Mouse (Mus musculus): ENCODE data around the gene Acap2. TPM values are rescaled to one million over a fixed set of nuclear protein-coding genes. Genes with fewer than 3 reads are reported as not detected.

Gene Acap2
- 10 to 100 TPM; 41.2 to 49.0 TPM for total RNA-seq (2021)
- long read RNA-seq, experiment 1, partial matches to known transcripts: 3 of 9 reads
- long read RNA-seq, experiment 1, other reads (novel, unspliced or antisense): 4 of 9 reads
- long read RNA-seq, experiment 2, partial matches to known transcripts: 0 of 3 reads
- long read RNA-seq, experiment 2, other reads (novel, unspliced or antisense): 0 of 3 reads

DNA sequence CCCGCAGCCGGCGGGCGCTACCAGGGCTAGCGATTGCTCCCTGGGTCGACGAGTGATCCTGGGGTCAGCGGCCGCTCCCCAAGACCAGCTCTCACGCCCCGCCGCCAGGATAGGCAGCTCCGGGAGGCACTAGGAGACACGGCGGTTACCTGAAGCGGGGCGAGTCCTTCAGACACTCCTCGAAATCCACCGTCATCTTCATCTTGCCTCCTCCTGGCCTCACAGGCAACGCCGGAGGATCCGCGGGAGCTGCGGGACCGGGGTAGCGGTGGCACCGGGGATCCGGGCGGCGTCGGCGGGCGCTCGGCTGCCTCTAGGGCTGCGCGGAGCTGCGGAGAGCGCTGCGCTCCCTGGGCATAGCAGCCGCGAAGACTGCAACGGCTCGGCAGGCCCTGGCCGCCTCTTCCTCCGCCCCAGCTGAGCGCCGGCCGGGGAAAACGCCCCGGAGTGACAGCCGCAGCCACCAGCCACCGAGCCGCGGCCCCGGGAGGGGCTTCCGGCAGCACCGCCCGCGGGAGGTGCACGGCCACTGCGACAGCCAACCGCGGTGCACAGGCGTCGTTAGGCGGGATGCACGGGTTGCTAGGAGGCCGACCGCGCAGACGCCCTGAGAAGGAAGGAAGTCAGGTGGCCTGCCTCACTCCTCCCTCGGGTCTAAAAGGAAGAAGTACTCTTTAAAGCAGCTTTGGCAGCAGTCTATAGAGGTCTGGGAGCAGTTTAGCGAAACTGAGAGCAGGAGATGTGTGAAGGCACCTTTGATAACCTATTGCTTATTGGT is at the start of gene Acap2:
TSS of gene Acap2 (minus strand) at position 456 of the 778 bp plus-strand sequence.
- peak; percentile 99 for DNase-seq

DNA sequence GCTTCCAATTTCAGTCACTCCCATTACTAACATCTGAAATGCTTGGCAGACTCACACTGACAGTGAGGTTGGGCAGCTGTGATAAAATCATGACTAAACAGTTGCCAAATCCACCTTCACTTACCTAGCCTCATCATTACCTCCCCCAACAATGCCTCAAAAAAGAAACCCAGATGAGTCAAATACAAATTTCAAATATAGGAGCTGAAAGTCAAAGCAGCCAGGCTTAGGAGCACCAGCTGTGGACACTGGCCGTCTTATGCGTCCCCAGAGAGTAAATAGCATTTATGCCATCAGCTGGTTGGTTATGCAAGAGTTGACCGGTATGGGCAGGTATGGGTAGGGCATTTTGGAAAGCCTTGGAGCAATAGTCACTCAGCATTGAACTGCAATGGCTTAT is 48.4 kb upstream of the Acap2 start:
- DNase-seq: no peak

DNA sequence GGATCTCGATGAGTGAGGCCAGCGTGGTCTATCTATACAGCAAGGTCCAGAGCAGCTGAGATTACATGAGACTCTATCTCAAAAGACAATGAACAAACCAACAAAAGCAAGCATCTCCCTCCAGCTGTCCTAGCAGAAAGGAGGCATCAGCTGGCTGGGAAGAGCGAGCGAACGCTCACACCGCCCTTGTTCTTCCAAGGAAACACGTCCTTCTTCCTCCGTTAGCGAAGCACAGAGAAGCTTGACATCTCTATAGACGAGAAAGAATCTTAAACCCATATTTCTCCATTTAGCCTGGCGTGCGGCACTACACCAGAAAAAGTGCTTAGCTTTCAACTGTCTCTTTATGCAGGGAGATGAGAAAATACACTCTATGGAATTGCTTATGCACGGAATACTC is 47.7 kb upstream of the Acap2 start:
- no peak for DNase-seq

DNA sequence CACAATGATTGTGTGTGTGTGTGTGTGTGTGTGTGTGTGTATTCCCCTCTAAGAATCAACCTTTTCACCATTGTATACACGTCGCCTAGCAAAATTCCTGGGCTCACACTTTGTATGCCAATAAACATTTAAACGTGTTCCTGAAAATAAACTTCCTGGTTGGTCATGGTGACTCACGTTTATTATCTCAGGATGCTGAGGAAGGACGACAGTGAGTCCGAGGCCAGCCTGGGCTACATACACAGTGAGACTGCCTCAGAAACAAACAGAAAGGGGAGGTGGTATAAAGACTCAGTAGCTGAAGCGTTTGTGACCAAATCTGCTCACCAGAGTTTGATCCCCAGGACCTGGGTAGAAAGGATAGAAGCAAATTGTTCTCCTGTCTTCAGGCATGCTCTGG is 46.4 kb upstream of the Acap2 start:
- DNase-seq: no peak

DNA sequence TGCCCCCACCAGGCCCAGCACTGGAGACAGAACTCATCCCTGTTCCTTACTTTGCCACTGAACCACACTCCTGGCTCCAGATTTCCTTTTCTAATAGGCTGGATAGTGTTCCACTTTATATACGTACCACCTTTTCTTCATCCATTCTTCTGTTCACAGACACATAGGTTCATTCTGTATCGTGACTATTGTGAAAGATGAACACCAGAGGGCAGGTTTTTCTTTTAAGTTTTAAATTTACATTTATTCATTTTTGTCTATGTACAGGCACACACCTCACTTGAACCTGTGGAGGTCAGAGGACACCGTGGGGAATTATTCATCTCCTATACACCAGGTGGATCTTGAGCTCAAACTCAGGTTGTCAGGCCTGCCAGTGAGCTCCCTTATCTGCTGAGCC is 43.0 kb upstream of the Acap2 start:
- DNase-seq: no peak

DNA sequence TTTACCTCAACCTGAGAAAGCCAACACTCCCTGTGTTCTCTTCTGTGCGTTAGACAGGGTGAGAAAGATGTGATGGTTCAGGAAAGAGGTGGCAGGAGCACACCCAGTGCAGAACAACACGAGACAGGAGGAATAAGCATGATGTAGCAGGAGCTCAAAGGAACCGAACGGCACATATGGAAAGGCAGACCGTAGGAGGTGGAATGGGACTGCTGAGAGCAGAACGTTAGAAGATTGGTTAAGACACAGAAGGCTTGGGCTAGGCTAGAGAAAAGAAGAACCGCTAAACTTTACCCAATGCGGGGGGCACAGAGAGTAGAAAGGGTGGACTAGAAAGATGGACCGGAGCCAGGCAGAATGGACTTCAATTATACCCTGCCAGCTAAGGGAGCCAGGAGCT is 40.4 kb upstream of the Acap2 start:
- no peak for DNase-seq

DNA sequence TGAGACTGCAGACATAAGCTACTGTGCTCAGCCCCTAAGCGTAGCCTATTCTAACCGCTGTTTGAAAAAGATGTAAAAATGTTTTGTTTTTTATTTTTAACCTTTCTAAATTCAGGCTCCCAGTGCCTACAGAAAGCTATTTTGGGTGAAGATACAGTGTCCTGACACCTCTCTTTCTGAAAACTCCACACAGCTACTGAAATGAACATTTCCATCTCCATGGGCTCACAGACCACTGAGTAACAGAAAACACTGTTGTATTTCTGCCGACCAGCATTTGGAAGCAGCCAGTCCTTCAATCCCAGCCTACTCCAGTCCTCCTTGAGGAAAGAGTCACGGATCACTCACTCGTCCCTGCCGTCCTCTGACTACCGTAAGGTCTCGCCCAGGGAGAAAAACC is 39.5 kb upstream of the Acap2 start:
- no peak for DNase-seq

DNA sequence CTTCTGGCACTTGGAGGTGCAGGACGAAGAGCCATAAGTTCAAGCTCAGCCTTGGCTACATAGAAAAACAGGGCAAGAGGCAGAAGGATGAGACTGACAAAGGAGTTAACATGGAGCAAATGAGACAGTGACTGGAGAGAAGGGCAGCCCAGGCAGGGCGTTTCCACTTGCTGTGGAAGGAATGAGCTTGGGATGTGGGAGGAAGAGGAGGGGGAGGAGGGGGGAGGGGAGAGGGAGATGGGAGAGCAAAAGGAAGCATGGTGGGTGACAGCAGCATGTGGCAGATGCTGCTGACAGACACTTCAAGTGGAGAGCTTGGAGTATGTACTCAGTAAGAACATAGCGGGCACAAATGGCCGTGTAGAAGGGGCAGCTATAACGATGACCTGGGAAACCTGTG is 37.2 kb upstream of the Acap2 start:
- no peak for DNase-seq

DNA sequence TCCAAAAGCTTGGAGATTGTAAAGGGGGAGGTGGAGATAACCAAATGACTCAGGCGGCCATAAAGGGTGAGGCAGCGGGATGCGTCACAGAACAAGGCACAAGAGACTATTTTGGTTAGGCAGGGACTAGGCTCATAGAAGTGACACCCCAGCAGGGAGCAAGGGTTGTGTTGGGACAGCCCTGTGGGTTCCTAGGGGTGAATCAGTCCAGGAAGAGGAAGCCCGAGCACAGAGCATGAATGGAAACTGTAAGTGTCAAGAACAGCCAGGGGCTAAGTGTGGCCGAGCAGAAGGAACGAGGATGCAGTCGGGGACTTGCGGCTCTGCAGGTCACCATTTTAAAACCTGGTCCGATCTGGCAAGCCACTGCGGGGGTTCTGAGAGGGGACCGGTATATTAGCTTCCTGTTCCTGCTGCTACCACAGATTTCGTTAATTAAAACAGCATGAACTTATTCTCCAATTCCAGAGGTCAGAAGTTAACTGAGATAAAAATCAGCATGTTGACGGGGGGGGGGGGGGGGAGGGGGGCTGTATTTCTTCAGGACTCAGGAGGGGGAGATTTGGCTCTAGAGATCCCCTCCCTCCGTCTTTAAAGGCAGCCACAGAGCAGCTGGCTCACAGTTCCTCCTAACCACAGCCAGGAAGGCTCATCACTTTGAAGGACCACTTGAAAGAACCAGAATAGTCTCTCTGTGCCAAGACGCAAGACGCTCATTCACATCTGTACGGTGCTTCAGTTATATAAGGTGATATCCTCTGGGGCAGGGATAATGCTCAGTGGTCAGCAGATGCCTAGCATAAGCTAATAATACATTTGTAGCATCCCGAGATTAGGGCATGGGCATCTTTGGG is 34.6 kb upstream of the Acap2 start:
- peak; percentile 41 to 48 for DNase-seq

DNA sequence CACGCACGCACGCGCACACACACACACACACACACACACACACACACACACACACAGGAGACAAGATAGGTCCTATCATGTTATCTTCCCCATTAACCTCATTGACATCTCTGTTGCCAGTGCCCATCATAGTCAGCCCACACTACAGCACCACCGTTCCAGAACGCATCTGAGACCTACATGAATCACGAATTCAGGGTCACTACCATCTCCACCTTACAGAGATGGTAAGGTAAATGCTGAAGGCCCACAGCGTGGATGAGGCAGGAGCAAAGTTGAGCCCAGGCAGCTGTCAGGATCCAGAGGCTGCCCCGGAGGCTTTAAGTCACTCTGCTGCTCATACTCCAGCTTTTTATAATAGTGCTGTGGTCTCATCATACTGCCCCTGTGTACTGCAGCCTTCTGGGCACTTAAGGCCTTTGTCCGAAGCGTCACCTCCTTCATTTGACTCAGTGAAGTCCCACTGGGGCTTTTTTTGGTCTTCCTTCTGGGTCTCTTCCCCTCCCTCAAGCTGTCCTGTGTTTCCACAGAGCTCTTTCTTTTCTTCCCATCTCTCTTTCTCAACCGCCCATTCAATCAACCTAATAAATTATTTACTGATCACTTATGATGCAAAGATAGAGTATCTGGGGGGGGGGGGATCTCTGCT is 33.9 kb upstream of the Acap2 start:
- no peak for DNase-seq

DNA sequence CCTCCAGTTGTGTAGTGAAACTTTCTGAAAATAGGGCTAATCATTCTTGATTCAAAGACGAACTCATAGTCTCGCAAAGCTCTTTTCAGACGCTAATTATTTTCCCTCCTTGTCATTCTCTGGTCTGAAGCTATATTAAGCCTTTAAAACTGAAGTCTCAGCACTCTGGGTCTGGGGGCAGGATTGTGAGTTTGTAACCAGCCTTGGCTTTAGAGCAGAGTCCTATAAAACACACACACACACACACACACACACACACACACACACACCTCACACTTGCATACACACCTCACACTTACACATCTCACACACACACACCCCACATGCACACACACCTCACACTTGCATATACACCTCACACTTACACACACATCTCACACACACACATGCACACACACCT is 33.3 kb upstream of the Acap2 start:
- no peak for DNase-seq

DNA sequence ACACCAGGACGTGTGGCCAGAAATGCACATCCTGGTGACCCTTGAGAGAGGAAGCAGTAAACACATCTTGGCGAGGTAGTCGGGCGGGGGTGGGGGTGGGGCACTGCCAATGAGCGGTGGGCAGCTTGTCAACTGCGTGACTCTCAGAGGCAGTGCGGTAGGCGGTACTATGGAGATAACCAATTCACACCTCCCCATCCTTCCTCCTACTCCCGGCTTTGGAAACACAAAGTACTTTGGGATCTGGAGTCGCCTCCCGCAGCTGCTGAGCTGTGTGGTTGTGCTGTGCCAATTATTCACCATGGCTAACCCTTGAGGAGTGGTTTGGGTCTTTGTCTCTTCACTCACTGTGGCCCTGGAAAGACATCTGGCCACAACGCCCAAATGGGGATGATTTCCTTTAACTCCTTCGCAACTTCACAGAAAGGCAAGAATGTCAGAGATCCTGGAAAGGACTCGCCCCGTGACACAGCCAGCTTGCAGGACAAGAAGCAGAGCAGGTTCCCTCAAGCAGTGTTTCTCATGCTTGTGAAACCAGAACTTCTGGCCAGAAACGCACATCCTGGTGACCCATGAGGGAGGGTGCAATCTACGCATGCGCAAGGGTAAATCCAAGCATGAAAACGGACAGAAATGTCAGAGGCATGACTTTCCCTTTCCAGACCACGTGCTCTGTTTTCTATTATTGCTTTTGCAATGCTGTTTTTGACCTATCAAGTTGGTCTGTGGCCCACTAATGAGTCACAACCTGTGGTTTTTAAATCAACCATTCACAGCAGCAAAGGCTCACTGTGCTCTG is 32.7 kb upstream of the Acap2 start:
- DNase-seq: peak; percentile 84 to 86

DNA sequence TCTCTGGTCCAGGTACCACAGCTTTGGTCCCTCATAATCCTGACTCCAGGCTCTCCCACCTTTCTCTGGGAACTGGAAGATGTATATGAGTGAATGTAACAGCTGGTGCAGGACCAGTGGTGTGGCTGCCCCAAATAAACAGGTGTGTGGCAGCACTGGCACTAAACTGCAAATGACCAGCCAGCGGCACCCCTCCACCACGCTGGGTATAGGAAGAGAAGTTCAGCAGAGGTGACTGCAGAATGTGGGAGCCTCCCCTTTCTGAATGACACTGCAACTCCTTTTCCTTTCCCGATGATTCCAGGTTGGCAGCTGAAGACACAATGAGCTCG is 32.1 kb upstream of the Acap2 start:
- no peak for DNase-seq

DNA sequence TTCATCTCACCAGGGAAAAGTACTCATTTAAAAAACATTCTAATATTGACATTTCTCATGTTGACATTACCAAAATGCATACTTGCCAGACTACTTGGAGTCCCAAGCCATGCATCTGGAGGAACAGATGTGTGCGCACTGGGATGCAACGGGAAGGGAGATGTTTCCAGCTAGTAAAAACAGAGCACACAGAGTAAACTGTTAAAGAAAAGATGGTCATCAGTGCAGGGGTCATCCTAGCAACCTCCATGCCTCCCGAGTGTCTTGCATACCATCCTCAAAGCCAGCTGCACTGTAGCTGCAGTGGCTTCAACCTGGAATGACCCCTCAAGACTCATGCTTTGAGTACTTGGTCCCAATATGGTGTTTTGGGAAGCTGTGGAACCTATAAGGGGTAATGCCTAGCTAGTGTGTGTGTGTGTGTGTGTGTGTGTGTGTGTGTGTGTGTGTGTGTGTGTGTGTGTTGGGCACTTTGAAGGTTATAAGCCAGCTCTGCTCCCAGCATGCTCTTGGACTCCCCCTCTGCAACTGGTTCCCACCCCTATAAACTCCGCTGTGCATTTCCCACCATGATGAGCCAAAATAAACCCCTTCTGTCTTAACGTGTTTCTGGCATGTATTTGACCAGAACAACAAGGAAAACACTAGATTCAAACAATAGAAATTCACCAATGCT is 31.6 kb upstream of the Acap2 start:
- DNase-seq: no peak

DNA sequence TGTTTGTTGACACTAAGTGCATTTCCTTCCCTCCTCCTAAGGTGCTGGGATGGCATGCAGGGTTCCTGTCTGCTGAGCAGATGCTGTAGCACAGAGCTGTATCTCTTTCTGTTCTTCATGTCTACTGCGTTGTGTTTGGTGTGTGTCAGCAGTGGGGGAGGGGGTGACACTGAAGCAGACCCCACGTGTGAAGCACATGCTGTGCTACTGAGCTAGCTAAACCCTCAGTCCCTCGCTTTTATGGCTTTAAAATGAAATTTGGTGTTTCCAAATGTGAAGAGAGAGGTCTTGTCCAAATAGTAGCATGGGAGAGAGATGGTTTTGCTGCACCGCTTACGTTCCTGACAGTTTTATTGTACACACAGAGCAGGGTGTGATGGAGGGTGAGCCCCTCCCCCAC is 30.5 kb upstream of the Acap2 start:
- no peak for DNase-seq

DNA sequence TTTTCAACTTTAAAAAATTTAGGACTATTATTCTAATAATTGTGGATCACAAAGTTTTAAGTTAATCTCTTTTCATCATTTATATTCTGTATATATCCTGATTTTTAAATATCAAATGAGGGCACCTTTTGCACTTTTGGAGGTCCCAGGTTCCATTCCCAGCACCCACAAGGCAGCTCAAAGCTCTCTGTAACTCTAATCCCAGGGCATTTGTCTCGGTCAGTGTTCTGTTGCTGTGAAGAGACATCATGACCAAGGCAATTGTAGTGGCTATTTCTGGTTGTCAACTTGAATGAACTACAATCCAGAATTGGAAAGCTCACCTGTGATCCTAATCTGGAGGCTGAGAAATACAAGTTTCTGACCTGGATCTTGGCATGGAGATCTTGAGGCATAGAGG is 26.7 kb upstream of the Acap2 start:
- no peak for DNase-seq

DNA sequence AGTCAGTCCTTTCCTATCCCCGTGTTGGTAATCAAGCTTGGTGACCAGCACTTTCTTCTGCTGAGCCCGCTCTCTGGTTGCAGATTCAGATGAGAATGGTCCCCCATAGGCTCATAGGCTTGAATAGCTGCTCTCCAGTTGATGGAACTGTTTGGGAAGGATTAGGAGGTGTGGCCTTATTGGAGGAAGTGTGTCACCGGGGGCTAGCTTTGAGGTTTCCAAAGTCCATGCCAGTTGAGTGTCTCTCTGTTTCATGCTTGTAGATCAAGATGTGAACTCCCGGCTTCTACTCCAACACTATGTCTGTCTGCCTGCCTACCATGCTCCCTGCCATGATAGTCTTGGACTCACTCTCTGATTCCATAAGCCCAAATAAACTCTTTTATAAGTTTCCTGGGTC is 14.2 kb upstream of the Acap2 start:
- DNase-seq: no peak

DNA sequence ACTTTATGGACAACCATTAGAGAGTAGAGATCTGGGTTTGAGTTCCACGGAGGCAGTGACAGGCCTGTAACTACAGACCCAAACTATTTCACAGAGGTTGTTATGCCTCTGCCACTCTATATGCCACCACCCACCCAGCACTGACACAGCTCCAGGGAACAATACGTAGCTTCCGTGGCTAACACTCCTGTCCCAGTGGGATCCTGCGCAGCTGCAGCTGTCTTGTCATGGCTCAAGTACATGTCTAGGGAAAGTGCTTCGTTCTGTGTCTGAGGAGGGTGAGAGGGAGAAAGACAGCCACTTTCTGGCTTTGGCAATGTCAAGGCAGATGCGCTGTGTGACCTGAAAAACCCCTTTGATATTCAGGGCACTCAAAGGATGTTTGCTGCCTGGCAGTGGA is 12.4 kb upstream of the Acap2 start:
- DNase-seq: no peak

DNA sequence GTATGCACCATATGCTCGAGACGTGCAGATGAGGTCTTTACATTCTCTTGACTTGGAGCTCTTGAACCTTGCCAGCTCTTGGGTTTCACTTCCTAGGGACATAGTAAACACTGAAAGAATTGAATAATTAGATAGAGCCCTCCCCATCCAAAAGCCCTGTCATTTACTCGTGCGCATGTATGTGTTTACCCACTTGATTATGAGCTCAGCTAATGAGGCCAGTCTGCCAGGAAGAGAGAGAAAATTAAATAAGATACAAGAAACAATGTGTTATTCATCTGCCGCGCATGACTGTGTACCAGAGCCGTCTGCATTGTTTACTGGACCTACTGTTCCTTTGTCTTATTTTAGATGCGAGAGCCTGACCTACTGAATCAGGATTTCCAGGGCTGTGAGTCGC is 10.5 kb upstream of the Acap2 start:
- DNase-seq: no peak

DNA sequence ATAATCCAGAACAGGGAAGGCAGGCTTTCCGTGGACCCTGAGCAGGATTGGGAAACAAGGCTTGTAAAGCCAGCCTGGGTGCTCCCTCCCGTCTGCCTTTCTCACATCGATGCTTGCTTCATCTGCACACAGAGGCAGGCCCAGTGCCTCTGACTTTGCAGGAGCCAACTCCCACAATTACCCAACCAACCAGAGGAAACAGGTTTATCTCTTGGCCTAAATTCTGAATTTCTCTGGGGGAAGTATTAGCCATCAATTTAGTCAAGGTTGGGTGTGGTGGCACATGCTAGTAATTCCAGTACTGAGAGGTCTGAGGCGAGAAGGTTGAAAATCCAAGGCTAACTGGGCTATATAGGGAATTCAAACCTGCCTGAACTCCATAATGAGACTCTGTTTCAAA is 9.4 kb upstream of the Acap2 start:
- DNase-seq: peak; percentile 20 to 44

DNA sequence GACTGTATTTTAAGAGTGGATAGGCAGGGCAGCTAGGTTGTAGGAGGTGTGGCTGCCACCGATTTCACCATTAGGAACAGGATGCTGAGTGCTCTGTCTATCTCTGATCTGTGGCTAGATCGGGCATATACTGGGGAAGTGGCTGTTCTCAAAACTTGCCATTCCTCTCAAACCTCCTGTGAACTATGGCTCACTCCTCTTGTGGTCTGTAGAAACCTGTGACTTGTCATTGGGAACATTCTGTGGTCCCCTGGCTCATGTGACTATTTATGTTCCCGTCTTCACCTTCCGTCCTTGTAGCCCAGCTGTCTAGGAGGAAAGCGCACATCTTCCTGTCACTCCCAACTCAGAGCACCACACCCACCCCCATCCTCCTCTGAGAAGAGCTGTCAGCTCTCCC is 8.9 kb upstream of the Acap2 start:
- DNase-seq: no peak

Data from adrenal gland, postnatal 36 days (tissue).